Mouse (Mus musculus): ENCODE measurements around the gene Mknk1. TPM values are rescaled to one million over a fixed set of nuclear protein-coding genes. Genes with fewer than 3 reads are reported as not detected.
A peak's percentile ranks its signal among the peaks of the same experiment; 100 is the strongest.

Gene Mknk1
- polyA plus RNA-seq (2015; fragmentation: Nextera tagmentation; extraction: Ambion mirVana) = 28.1 and 30.1 TPM in 2 replicates

DNA sequence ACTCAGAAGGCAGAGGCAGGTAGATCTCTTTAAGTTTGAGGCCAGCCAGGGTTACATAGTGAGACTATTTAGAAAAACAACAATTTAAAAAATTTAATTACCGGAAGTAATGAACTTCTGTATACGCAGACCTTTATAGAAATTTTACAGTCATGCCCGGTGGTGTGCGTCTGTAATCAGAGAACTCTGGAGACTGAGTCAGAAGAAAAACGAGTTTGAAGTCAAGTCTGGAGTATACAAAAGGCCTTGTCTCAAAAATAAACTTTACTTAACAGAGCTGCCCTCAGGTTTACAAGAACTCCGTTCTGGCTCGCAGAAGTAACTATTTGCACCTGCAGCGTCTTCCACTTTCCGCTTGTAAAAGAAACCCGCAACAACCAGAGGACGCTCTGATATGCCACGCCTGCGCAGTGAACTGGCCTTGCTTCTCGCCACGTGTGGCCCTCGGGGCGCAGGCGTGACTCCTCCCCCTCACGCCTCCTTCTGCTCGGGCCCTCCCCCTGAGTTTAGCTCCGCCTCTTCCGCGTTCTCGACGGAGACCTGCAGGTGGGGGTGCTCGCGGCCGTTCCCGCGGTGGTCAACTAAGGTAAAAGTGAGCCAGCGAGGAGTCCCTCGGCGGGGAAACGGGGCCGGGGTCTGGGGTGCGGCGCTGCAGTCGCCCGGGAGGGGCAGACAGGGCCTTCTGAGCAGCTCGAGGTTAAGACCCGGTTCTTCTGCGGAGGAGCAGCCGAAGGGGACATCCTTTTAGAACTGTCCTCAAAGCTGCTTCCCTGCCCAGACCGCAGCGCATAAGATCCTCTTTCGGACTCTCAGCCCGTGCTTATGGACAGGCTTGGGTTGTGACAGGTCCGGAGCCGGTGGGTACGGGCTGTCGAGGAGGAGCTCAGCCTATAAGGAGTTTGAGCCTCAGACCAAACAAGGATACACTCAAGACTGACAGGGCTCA is at the start of gene Mknk1:
Gene Mknk1 (plus strand): TSS at position 503 of the 946 bp plus-strand sequence.
- Histone ChIP-seq H3K4me2 (ENCODE audit: low read depth, low read length) (peak within 1 kb of the TSS; percentile 69), H3K4me3 (ENCODE audit: low read length) (peak within 1 kb of the TSS; percentile 70), H3K27ac (ENCODE audit: low read length) (peak within 1 kb of the TSS; percentile 43; the same call in 1 of the 2 replicates), H3K36me3 (ENCODE audit: control insufficient read depth, insufficient read depth, low read length) (peaks cover 5% of the 10 kb centered on the region), H3K9ac (ENCODE audit: low read length) (peak within 1 kb of the TSS; percentile 75), H3K27me3 (ENCODE audit: control insufficient read depth, insufficient read depth, low read depth, low read length) (no peaks in the 10 kb centered on the region), H3K9me3 (ENCODE audit: control insufficient read depth, low read length) (no peaks in the 10 kb centered on the region), H3K4me1 (replicated peaks; ENCODE audit: control insufficient read depth, insufficient read depth, low read length) (peaks cover 8% of the 10 kb centered on the region)
- peak; percentile 98 for ATAC-seq (ENCODE audit: low read depth)
- 2% methylated on average over 51 of the region's 51 CpGs for WGBS

DNA sequence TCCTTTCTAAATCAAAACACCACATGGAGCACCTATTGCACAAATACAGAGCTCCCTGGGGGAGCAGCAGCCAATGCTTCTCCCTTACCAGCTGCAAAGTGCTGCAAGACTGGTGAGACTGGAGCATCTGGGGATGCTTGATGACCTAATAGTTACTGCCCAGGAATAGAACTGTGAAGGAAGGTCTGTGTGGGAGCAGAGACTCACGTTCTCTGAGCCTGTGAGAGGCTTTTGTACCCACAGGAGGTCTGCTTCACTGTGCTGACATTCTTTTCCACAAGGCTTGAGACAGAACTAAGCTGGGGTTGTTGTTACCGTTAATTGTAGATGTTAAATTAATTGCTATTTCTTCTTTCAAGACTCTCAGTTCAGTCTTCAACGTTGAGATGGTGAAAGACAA is 48.1 kb upstream of the Mknk1 start:
- Histone ChIP-seq H3K4me3 (ENCODE audit: low read length) (no peak overlapping the region), H3K27ac (ENCODE audit: low read length) (no peak overlapping the region), H3K27me3 (ENCODE audit: control insufficient read depth, insufficient read depth, low read depth, low read length) (no peaks in the 10 kb centered on the region), H3K36me3 (ENCODE audit: control insufficient read depth, insufficient read depth, low read length) (peaks cover 17% of the 10 kb centered on the region), H3K9ac (ENCODE audit: low read length) (no peak overlapping the region), H3K4me2 (ENCODE audit: low read depth, low read length) (no peak overlapping the region), H3K9me3 (ENCODE audit: control insufficient read depth, low read length) (no peaks in the 10 kb centered on the region), H3K4me1 (replicated peaks; ENCODE audit: control insufficient read depth, insufficient read depth, low read length) (peaks cover 5% of the 10 kb centered on the region; the same call in 1 of the 2 replicates)
- 73% methylated on average over 3 of the region's 3 CpGs for WGBS
- no peak for ATAC-seq (ENCODE audit: low read depth)

DNA sequence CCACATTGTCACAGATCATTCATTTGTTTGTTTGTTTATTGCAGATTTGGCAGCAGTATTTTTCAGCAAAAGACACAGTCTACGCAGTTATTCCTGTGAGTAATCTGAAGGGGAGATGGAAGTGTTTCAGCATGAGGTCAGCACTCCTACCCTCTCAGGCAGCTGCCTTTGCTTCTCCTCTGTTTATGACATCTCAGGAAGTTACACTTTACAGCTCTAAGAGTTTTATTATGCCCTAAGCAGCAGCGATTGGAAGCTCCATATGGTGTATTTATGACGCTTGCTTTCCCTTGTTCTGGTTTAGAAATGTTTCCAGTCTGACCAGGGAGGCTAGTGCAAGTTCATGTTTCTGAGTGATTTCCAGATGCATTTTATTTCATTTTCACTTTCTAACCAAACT is 43.6 kb upstream of the Mknk1 start:
- H3K36me3 ChIP-seq (ENCODE audit: control insufficient read depth, insufficient read depth, low read length) = peaks cover 16% of the 10 kb centered on the region
- H3K27ac ChIP-seq (ENCODE audit: low read length) = no peak overlapping the region; the same call in 1 of the 2 replicates
- no peaks in the 10 kb centered on the region for H3K9me3 ChIP-seq (ENCODE audit: control insufficient read depth, low read length)
- H3K4me3 ChIP-seq (ENCODE audit: low read length) = no peak overlapping the region
- 46% methylated on average over 3 of the region's 3 CpGs for WGBS
- peak; percentile 81 for ATAC-seq (ENCODE audit: low read depth)
- H3K4me1 ChIP-seq (replicated peaks; ENCODE audit: control insufficient read depth, insufficient read depth, low read length) = 0 out of 2 replicates have a peak, but pooled peaks cover 4% of the 10 kb centered on the region
- no peak overlapping the region for H3K4me2 ChIP-seq (ENCODE audit: low read depth, low read length)
- H3K27me3 ChIP-seq (ENCODE audit: control insufficient read depth, insufficient read depth, low read depth, low read length) = no peaks in the 10 kb centered on the region
- no peak overlapping the region for H3K9ac ChIP-seq (ENCODE audit: low read length)

DNA sequence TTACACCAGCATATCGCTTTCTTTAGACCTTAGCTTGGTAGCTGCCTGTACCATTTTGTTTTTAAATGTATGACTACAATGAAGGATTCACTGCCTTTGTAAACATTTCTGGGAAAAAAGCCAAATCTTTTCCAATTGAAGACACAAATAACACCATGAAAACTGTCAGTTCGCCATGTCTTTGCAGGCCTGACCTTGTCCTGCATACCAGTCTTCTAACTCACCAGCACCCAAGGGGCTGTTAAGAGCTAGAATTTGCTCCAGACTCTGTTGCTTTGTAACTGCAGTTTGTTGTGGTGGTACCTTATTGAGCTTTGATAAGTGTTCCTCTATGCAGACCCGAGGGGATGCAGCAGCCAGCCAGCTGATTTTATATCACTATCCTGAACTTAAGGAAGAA is 39.0 kb upstream of the Mknk1 start:
- Histone ChIP-seq H3K4me3 (ENCODE audit: low read length) (no peak overlapping the region), H3K36me3 (ENCODE audit: control insufficient read depth, insufficient read depth, low read length) (peaks cover 20% of the 10 kb centered on the region), H3K4me2 (ENCODE audit: low read depth, low read length) (no peak overlapping the region), H3K9ac (ENCODE audit: low read length) (no peak overlapping the region), H3K4me1 (replicated peaks; ENCODE audit: control insufficient read depth, insufficient read depth, low read length) (0 out of 2 replicates have a peak, but pooled peaks cover under 1% of the 10 kb centered on the region), H3K9me3 (ENCODE audit: control insufficient read depth, low read length) (no peaks in the 10 kb centered on the region), H3K27me3 (ENCODE audit: control insufficient read depth, insufficient read depth, low read depth, low read length) (no peaks in the 10 kb centered on the region), H3K27ac (ENCODE audit: low read length) (no peak overlapping the region)
- 67% methylated on average over 3 of the region's 3 CpGs for WGBS
- ATAC-seq (ENCODE audit: low read depth) = no peak

DNA sequence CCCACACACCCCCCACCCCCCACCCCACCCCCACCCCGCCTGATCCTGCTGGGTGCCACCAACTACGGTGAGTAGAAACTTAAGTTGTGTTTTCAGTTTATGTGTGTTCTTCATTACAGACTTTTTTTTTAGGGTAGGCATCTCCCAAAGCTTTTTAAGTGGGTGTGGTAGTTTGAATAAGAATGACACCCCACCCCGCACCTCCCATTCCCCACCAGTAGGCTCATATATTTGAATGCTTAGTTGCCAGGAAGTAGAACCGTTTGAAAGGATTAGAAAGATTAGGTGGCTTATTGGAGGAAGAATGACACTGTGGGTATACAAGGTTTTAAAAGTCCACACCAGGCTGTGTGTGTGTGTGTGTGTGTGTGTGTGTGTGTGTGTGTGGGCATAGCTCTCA is 26.7 kb upstream of the Mknk1 start:
- no peaks in the 10 kb centered on the region for H3K27me3 ChIP-seq (ENCODE audit: control insufficient read depth, insufficient read depth, low read depth, low read length)
- WGBS = 81% methylated on average over 4 of the region's 4 CpGs
- peaks cover 19% of the 10 kb centered on the region for H3K36me3 ChIP-seq (ENCODE audit: control insufficient read depth, insufficient read depth, low read length)

DNA sequence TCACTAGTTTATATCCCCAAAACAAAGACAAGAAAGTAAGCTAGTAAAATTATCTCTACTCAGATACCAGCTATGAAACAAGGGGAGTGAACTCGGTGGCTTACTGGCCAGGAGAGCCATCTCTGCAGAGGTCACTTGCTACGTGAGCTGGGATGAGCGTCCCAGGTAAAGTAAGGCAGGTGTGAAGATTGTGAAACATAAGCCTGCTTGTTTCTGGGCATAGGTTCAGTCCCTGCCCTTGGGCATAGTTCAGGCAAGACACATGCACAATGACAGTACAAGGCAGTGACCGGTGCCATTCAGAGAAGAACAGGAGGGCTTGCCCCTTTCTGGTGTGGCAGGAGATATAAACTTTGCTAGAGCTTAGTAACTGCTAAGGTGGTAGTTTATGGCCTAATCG is 23.4 kb upstream of the Mknk1 start:
- Histone ChIP-seq H3K9me3 (ENCODE audit: control insufficient read depth, low read length) (no peaks in the 10 kb centered on the region), H3K4me2 (ENCODE audit: low read depth, low read length) (no peak overlapping the region), H3K27me3 (ENCODE audit: control insufficient read depth, insufficient read depth, low read depth, low read length) (no peaks in the 10 kb centered on the region), H3K36me3 (ENCODE audit: control insufficient read depth, insufficient read depth, low read length) (peaks cover 19% of the 10 kb centered on the region), H3K4me1 (replicated peaks; ENCODE audit: control insufficient read depth, insufficient read depth, low read length) (no peaks in the 10 kb centered on the region), H3K4me3 (ENCODE audit: low read length) (no peak overlapping the region), H3K9ac (ENCODE audit: low read length) (no peak overlapping the region), H3K27ac (ENCODE audit: low read length) (no peak overlapping the region)
- WGBS = 91% methylated on average over 5 of the region's 5 CpGs
- no peak for ATAC-seq (ENCODE audit: low read depth)

More for the DNA sequence above, 26.7 kb upstream of the Mknk1 start:
- no peak overlapping the region for H3K27ac ChIP-seq (ENCODE audit: low read length)
- no peak overlapping the region for H3K4me2 ChIP-seq (ENCODE audit: low read depth, low read length)
- H3K9ac ChIP-seq (ENCODE audit: low read length) = no peak overlapping the region
- no peak for ATAC-seq (ENCODE audit: low read depth)
- H3K9me3 ChIP-seq (ENCODE audit: control insufficient read depth, low read length) = no peaks in the 10 kb centered on the region
- no peaks in the 10 kb centered on the region for H3K4me1 ChIP-seq (replicated peaks; ENCODE audit: control insufficient read depth, insufficient read depth, low read length)
- H3K4me3 ChIP-seq (ENCODE audit: low read length) = no peak overlapping the region

DNA sequence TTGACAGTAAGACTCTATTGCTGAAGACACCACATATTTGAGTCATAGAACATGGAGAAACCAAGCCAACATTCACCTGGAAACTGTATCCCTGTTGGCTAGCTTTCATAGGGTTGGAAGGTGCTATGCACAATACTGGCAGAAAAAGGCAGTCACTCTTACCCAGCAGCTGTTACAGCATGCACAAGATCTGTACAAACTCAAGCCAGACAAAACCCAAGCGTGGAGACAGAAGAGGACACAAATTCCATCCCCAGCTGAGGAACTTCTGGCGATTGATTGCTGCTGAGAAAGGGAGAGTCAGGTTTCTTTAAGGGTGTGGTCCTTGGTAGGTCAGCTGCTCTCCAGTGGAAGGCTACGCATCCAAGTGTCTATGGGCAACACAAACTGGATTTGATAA is 18.8 kb upstream of the Mknk1 start:
- 62% methylated on average over 3 of the region's 3 CpGs for WGBS
- no peak overlapping the region for H3K27ac ChIP-seq (ENCODE audit: low read length)

DNA sequence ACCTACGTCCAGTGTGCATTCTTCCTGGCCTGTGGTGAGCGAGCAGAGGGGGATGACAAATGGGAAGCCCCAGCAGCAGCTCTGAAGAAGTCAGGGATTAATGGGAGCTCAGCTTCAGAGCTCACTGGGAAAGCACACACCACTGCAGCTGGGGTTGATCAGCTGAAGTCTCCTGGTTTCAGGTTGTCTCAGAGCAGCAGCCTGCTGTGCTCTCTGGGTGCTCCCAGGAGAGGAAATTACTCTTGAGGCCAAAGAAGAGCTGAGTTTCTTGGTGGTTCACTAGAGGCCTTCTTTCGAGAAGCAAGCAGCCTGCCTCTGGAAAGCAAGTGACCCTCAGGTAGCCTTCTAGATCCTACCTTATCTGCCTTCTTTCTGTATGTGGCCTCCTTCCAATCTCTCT is 18.1 kb upstream of the Mknk1 start:
- Histone ChIP-seq H3K4me2 (ENCODE audit: low read depth, low read length) (no peak overlapping the region), H3K9me3 (ENCODE audit: control insufficient read depth, low read length) (no peaks in the 10 kb centered on the region), H3K4me3 (ENCODE audit: low read length) (no peak overlapping the region), H3K4me1 (replicated peaks; ENCODE audit: control insufficient read depth, insufficient read depth, low read length) (no peaks in the 10 kb centered on the region), H3K27ac (ENCODE audit: low read length) (no peak overlapping the region), H3K27me3 (ENCODE audit: control insufficient read depth, insufficient read depth, low read depth, low read length) (no peaks in the 10 kb centered on the region), H3K9ac (ENCODE audit: low read length) (no peak overlapping the region), H3K36me3 (ENCODE audit: control insufficient read depth, insufficient read depth, low read length) (peaks cover 1% of the 10 kb centered on the region; the same call in 1 of the 2 replicates)
- ATAC-seq (ENCODE audit: low read depth) = no peak
- 59% methylated on average over 3 of the region's 3 CpGs for WGBS

More for the DNA sequence above, 18.8 kb upstream of the Mknk1 start:
- Histone ChIP-seq H3K4me1 (replicated peaks; ENCODE audit: control insufficient read depth, insufficient read depth, low read length) (no peaks in the 10 kb centered on the region), H3K9me3 (ENCODE audit: control insufficient read depth, low read length) (no peaks in the 10 kb centered on the region), H3K9ac (ENCODE audit: low read length) (no peak overlapping the region), H3K4me2 (ENCODE audit: low read depth, low read length) (no peak overlapping the region), H3K36me3 (ENCODE audit: control insufficient read depth, insufficient read depth, low read length) (peaks cover 5% of the 10 kb centered on the region), H3K4me3 (ENCODE audit: low read length) (no peak overlapping the region), H3K27me3 (ENCODE audit: control insufficient read depth, insufficient read depth, low read depth, low read length) (no peaks in the 10 kb centered on the region)
- no peak for ATAC-seq (ENCODE audit: low read depth)

DNA sequence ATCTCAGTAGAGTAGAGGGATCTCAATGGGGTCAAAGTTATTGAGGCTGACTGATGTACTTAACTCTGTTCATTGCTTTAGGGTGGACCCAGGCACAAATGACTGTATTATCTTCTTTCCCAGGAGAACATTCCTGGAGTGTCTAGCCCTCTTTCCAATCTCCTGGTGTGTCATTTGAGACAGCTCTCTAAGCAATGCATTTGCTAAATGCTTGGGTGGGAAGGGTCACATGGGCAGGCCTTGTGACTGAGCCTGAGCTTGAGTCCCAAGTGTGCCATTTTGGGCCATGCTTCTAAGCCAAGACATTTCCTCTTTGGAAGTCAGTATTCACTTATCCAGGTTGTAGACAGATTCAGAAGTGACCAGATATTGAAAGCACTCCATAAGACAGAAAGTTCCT is 17.6 kb upstream of the Mknk1 start:
- Histone ChIP-seq H3K4me3 (ENCODE audit: low read length) (no peak overlapping the region), H3K27me3 (ENCODE audit: control insufficient read depth, insufficient read depth, low read depth, low read length) (no peaks in the 10 kb centered on the region), H3K36me3 (ENCODE audit: control insufficient read depth, insufficient read depth, low read length) (no peaks in the 10 kb centered on the region), H3K27ac (ENCODE audit: low read length) (no peak overlapping the region), H3K9me3 (ENCODE audit: control insufficient read depth, low read length) (no peaks in the 10 kb centered on the region), H3K4me1 (replicated peaks; ENCODE audit: control insufficient read depth, insufficient read depth, low read length) (no peaks in the 10 kb centered on the region), H3K4me2 (ENCODE audit: low read depth, low read length) (no peak overlapping the region), H3K9ac (ENCODE audit: low read length) (no peak overlapping the region)
- no peak for ATAC-seq (ENCODE audit: low read depth)
